Mouse (Mus musculus): ENCODE data around the gene Podxl. TPM values are rescaled to one million over a fixed set of nuclear protein-coding genes. Genes with fewer than 3 reads are reported as not detected.

Gene Podxl
- total RNA-seq, 2 experiments from 2014 or later: 19.0 to 20.2 TPM

GRCm38 (mm10) chr6:31480008-31480407 lies 83.8 kb downstream of the Podxl start:
- intact Hi-C loops (cut with DNase I): no loop called here
- DNase-seq: no peak

GRCm38 (mm10) chr6:31478221-31478620 lies 85.6 kb downstream of the Podxl start:
- DNase-seq: no peak
- intact Hi-C loops (cut with DNase I): no loop called here

Other genes with a start within 250 kb of the Podxl start
- 100 to 1,000 TPM; 118 to 129 TPM for gene Mkln1, start 165.2 kb downstream of the Podxl start, total RNA-seq (2021)